Mouse (Mus musculus) liver, embryonic 14.5 days (tissue): Measurements from ENCODE around the gene Eno2. TPM values are rescaled to one million over a fixed set of nuclear protein-coding genes. Genes with fewer than 3 reads are reported as not detected.

Experiments used
- ATAC-seq: fragments of 200-750 bp; cut with Nextera tagmentation; 2 replicates; pipeline ENCODE4 v1.8.0; 2017; ENCODE audit warnings: moderate number of reproducible peaks, mild to moderate bottlenecking, moderate library complexity; ENCODE audit not compliant: insufficient read depth
- DNase-seq, 3 experiments: peaks; one replicate each; pipeline ENCODE4 v3.0.0-alpha.2; 2012 to 2013; ENCODE audit warnings: low read depth in 3 of 3, low spot score in 3 of 3
- H3K27ac ChIP-seq: fragments of 300-500 bp; sonication (generic); 2 replicates; pipeline ENCODE4 v1.5.1; 2014; ENCODE audit warnings: moderate library complexity, mild to moderate bottlenecking, control low read depth, inconsistent platforms
- H3K27me3 ChIP-seq: fragments of 300-500 bp; sonication (generic); 2 replicates; pipeline ENCODE4 v1.6.1; 2014; ENCODE audit warnings: mild to moderate bottlenecking, low read length, moderate library complexity; ENCODE audit not compliant: control insufficient read depth, insufficient read depth
- H3K36me3 ChIP-seq: fragments of 300-500 bp; sonication (generic); replicated peaks from 2 replicates; pipeline ENCODE4 v1.6.1; 2014; ENCODE audit warnings: low read depth; ENCODE audit not compliant: control insufficient read depth, insufficient read depth
- H3K4me1 ChIP-seq, 2 experiments: fragments of 200-500 bp in 1 of 2; fragments of 300-500 bp in 1 of 2; sonication (generic) in 1 of 2; replicated peaks; 2 replicates each; pipeline ENCODE4 v1.6.1; 2012 to 2014; ENCODE audit warnings: antibody characterized with exemption in 1 of 2, inconsistent platforms in 1 of 2, low read length in 1 of 2; ENCODE audit not compliant: control insufficient read depth in 2 of 2, insufficient read depth in 2 of 2
- H3K4me2 ChIP-seq: fragments of 300-500 bp; sonication (generic); 2 replicates; pipeline ENCODE4 v1.6.1; 2014; ENCODE audit warnings: low read depth, mild to moderate bottlenecking, control low read depth, moderate library complexity
- H3K4me3 ChIP-seq, 2 experiments: fragments of 200-500 bp in 1 of 2; fragments of 300-500 bp in 1 of 2; sonication (generic) in 1 of 2; 2 replicates each; pipeline ENCODE4 v1.5.1; 2012 to 2014; ENCODE audit warnings: low read depth in 2 of 2, low read length in 2 of 2, mild to moderate bottlenecking in 2 of 2, control low read depth in 1 of 2, inconsistent platforms in 1 of 2, moderate library complexity in 1 of 2; ENCODE audit not compliant: insufficient read depth in 1 of 2
- H3K9ac ChIP-seq: fragments of 300-500 bp; sonication (generic); replicated peaks from 2 replicates; pipeline ENCODE4 v1.6.1; 2014; ENCODE audit warnings: mild to moderate bottlenecking, control low read depth, moderate library complexity
- H3K9me3 ChIP-seq: fragments of 300-500 bp; sonication (generic); 2 replicates; pipeline ENCODE4 v1.6.1; 2016; ENCODE audit warnings: low read length, mixed read lengths; ENCODE audit not compliant: control insufficient read depth
- CTCF ChIP-seq: IDR thresholded peaks from 2 replicates; pipeline ENCODE4 v1.5.1; 2016; ENCODE audit warnings: antibody characterized with exemption, low read depth, control low read depth
- EP300 ChIP-seq: IDR thresholded peaks from 2 replicates; pipeline ENCODE4 v1.6.1; 2016; ENCODE audit warnings: antibody characterized with exemption, low read depth
- WGBS: fragments of 180-500 bp; shearing (Covaris S2); extraction: QIAGEN DNeasy Blood & Tissue Kit; methylation state at CpG from one replicate; pipeline ENCODE4 v1.1.7; 2014; ENCODE audit not compliant: insufficient replicate concordance; 5-methylcytosine and 5-hydroxymethylcytosine counted together
- polyA plus RNA-seq, 2 experiments: library from polyadenylated mRNA; depleted of rRNA in 1 of 2; stranded (reverse) in 1 of 2; unstranded in 1 of 2; fragments of >200 nt; fragmentation: Nextera tagmentation in 1 of 2; extraction: Ambion mirVana in 1 of 2; gene quantifications; 2 replicates each; pipeline versions ENCODE4 v1.2.1 to v1.2.3; 2012 to 2014

Gene Eno2
- polyA plus RNA-seq (2012; rRNA removed): 0.47 and 0.50 TPM in 2 replicates
- polyA plus RNA-seq (2014; fragmentation: Nextera tagmentation; extraction: Ambion mirVana): 0.09 TPM in 1 of 2 replicates, not detected in the other

DNA sequence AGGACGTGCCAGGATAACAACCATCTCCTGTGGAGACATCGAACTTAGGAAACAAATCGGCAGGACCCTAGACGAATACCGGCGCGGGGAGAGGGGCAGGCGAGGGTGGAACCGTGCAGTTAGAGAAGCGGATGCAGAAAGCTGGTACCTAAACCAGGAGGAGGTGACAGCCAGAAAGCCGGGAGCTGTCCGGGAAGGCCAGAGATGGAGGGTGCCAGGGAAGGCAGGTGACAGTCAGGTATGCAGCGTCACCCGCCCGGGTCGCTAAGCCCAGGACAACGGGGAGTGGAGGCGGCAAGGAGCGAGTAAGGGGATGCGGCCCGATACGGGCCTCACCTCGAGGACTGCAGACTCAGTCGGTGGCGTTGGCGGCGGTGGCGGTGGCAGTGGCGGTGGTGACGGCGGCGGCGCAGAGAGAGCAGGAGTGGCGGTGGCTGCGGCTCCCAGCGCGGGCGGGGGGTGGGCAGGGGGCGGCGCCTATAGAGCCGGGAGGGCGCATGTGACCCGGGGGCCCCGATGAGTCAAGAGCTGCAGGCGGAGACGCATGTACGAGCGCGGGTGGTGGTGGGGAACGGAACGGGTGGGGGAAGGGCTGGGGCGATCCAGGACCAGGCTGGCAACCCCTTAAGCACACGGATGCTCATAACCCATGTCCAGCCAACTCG, at the start of gene Eno2:
Gene Eno2 (minus strand): TSS at position 573 of the 665 bp plus-strand sequence.
- no peak for TF ChIP-seq EP300
- no peak for TF ChIP-seq CTCF

DNA sequence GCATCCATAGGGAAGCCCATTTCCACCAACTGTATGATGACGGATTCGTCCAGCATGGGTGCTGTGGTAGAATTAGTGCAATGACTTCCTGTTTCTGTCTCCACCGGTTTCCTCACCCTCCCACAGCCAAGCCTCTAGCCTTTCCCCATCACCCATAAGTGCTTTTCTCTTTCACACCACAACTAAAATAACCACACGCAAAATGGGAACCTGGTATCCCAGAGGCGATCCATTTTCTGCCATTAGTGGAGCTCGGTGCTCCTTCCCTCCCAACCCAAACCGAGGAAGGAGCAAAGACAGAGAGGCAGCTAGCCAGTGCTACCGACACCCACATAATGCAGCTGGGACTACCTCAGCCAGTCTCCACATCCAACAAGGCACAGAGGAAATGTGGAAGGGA, 48.5 kb upstream of the Eno2 start:
- no peak overlapping the region for H3K4me3 ChIP-seq
- peaks cover 5% of the 10 kb centered on the region in 2 experiments for H3K4me1 ChIP-seq
- H3K27ac ChIP-seq: no peak overlapping the region
- no peak for DNase-seq
- WGBS: 58% methylated on average over 8 of the region's 8 CpGs
- no peak overlapping the region for H3K9ac ChIP-seq
- no peaks in the 10 kb centered on the region for H3K27me3 ChIP-seq
- peaks cover 32% of the 10 kb centered on the region for H3K36me3 ChIP-seq
- ATAC-seq: no peak
- TF ChIP-seq EP300: no peak
- H3K4me2 ChIP-seq: no peak overlapping the region
- no peaks in the 10 kb centered on the region for H3K9me3 ChIP-seq

More for the DNA sequence above, at the start of gene Eno2:
- DNase-seq (no peak), ATAC-seq (0 out of 2 replicates have a peak, but pooled peaks have one; percentile 29)
- peaks cover 0 to 8% of the 10 kb centered on the region in 2 experiments; a peak in 2 of 4 replicates for H3K4me1 ChIP-seq
- no peaks in the 10 kb centered on the region for H3K36me3 ChIP-seq
- WGBS: 2% methylated on average over 51 of the region's 54 CpGs
- peaks cover 30% of the 10 kb centered on the region for H3K27me3 ChIP-seq
- H3K9me3 ChIP-seq: no peaks in the 10 kb centered on the region
- no peak within 1 kb of the TSS for H3K9ac ChIP-seq
- H3K4me3 ChIP-seq: peak within 1 kb of the TSS; percentile 11 to 46
- peak within 1 kb of the TSS; percentile 52 for H3K4me2 ChIP-seq
- H3K27ac ChIP-seq: no peak within 1 kb of the TSS

DNA sequence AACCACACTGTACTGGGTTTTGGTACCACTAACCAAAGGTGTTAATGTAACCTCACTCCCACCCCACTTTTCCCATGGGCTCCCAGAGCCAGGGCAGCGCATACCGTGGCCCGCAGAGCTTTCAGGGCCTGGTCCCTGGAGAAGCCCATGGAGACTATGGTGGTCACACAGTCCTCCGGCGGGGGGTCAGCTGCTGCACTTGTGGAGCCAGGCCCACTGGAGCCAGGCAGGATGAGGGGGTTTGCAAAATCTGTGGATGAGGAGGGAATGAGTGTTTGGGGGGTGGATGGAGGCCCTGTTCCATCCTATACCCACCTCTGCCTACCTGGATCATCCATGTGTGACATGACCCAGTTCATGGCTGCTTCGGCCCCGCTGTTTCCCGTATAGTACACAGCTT, 48.1 kb upstream of the Eno2 start:
- Histone ChIP-seq H3K4me1 (peaks cover 8 to 9% of the 10 kb centered on the region in 2 experiments), H3K9me3 (no peaks in the 10 kb centered on the region), H3K27me3 (no peaks in the 10 kb centered on the region), H3K27ac (no peak overlapping the region), H3K4me3 (no peak overlapping the region), H3K4me2 (no peak overlapping the region), H3K9ac (no peak overlapping the region), H3K36me3 (peaks cover 34% of the 10 kb centered on the region)
- no peak for DNase-seq
- ATAC-seq: no peak
- TF ChIP-seq EP300: no peak
- TF ChIP-seq CTCF: no peak
- WGBS: 89% methylated on average over 8 of the region's 8 CpGs

DNA sequence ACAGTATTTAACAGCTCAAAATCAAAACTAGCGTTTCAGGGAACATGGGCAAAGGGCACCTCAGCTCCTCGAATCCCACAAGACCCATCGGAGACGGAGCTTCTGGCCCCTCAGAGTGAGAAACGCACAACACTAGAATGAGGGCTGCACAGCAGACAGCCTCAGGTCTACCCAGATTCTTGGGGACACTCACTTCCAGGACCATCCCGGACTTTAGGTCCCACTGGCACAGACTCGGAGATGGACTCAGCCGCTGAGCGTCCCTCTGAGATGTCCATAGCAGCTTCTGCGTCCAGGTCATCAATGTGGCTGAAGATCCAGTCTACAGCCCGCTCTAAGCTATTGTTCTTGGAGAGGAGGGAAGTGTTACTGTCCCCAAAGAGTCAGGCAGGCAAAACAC, 47.7 kb upstream of the Eno2 start:
- DNase-seq (no peak), ATAC-seq (no peak)
- Histone ChIP-seq H3K9me3 (no peaks in the 10 kb centered on the region), H3K9ac (no peak overlapping the region), H3K27ac (no peak overlapping the region), H3K4me1 (peaks cover 11 to 12% of the 10 kb centered on the region in 2 experiments), H3K27me3 (no peaks in the 10 kb centered on the region), H3K36me3 (peaks cover 38% of the 10 kb centered on the region), H3K4me2 (no peak overlapping the region), H3K4me3 (no peak overlapping the region)
- WGBS: 86% methylated on average over 11 of the region's 11 CpGs
- TF ChIP-seq CTCF (no peak), EP300 (no peak)

GRCm38 (mm10) chr6:124816611-124817010, 47.1 kb upstream of the Eno2 start:
- no peak for DNase-seq
- Histone ChIP-seq H3K27me3 (no peaks in the 10 kb centered on the region), H3K27ac (no peak overlapping the region), H3K36me3 (peaks cover 38% of the 10 kb centered on the region), H3K4me1 (peaks cover 11 to 16% of the 10 kb centered on the region in 2 experiments), H3K9me3 (no peaks in the 10 kb centered on the region), H3K4me3 (no peak overlapping the region), H3K4me2 (no peak overlapping the region), H3K9ac (no peak overlapping the region)
- WGBS: 85% methylated on average over 4 of the region's 4 CpGs
- TF ChIP-seq EP300 (no peak), CTCF (no peak)
- ATAC-seq: no peak
